Mouse (Mus musculus) embryonic facial prominence, embryonic 15.5 days (tissue): ENCODE results near the gene Adgrd1. TPM values are rescaled to one million over a fixed set of nuclear protein-coding genes. Genes with fewer than 3 reads are reported as not detected.
A peak's percentile ranks its signal among the peaks of the same experiment; 100 is the strongest.

Experiments used
- ATAC-seq: fragments of 200-750 bp; cut with Nextera tagmentation; 2 replicates; pipeline ENCODE4 v1.8.0; 2017; ENCODE audit warnings: low read depth, moderate TSS enrichment; ENCODE audit not compliant: insufficient number of reproducible peaks, low FRiP score, low TSS enrichment
- H3K27ac ChIP-seq: fragments of 300-500 bp; sonication (generic); replicated peaks from 2 replicates; pipeline ENCODE4 v1.5.1; 2015; ENCODE audit warnings: mild to moderate bottlenecking, inconsistent platforms
- H3K27me3 ChIP-seq: fragments of 300-500 bp; sonication (generic); 2 replicates; pipeline ENCODE4 v1.6.1; 2015; ENCODE audit warnings: inconsistent platforms
- H3K36me3 ChIP-seq: fragments of 300-500 bp; sonication (generic); 2 replicates; pipeline ENCODE4 v1.6.1; 2015; ENCODE audit warnings: mild to moderate bottlenecking, inconsistent platforms
- H3K4me1 ChIP-seq: fragments of 300-500 bp; sonication (generic); 2 replicates; pipeline ENCODE4 v1.6.1; 2015; ENCODE audit warnings: inconsistent platforms
- H3K4me2 ChIP-seq: fragments of 300-500 bp; sonication (generic); replicated peaks from 2 replicates; pipeline ENCODE4 v1.6.1; 2015; ENCODE audit warnings: mild to moderate bottlenecking, inconsistent platforms
- H3K4me3 ChIP-seq: fragments of 300-500 bp; sonication (generic); replicated peaks from 2 replicates; pipeline ENCODE4 v1.5.1; 2015; ENCODE audit warnings: mild to moderate bottlenecking, inconsistent platforms
- H3K9ac ChIP-seq: fragments of 300-500 bp; sonication (generic); 2 replicates; pipeline ENCODE4 v1.6.1; 2015; ENCODE audit warnings: inconsistent platforms
- H3K9me3 ChIP-seq: fragments of 300-500 bp; sonication (generic); replicated peaks from 2 replicates; pipeline ENCODE4 v1.6.1; 2016; ENCODE audit warnings: inconsistent platforms
- WGBS: fragments of 180-500 bp; shearing (Covaris S2); methylation state at CpG from one replicate; pipeline ENCODE4 v1.1.7; 2015; 5-methylcytosine and 5-hydroxymethylcytosine counted together
- polyA plus RNA-seq: library from polyadenylated mRNA; unstranded; fragments of >200 nt; fragmentation: Nextera tagmentation; extraction: Ambion mirVana; gene quantifications from 2 replicates; pipeline ENCODE4 v1.2.1, GENCODE M21; 2015

Adgrd1 gene
- polyA plus RNA-seq, 1 experiment from 2014 or later: 3.4 TPM

DNA sequence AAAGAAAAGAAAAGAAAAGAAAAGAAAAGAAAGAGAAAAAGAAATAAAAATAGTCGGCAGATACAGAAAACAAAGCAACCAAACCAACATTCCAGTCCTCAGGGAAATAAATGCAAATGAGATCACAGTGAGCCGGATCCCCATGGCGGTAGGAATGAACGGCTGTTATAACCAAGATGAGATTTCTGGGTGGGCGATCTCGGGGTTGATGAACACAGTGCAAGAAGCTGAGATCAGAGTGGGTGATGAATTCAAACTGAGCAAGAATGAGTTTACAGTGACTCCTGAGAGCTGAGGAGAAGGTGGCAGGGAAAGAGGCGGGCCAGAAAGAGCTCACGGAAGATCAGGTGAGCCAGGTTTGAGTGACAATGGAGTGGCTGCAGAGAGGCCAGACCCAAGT is 66.9 kb downstream of the Adgrd1 start:
- no peak for ATAC-seq
- Histone ChIP-seq H3K27me3 (no peaks in the 10 kb centered on the region), H3K4me3 (no peak overlapping the region), H3K36me3 (no peaks in the 10 kb centered on the region), H3K4me2 (no peak overlapping the region), H3K27ac (no peak overlapping the region), H3K4me1 (peaks cover 9% of the 10 kb centered on the region; the same call in 1 of the 2 replicates), H3K9ac (no peak overlapping the region), H3K9me3 (no peaks in the 10 kb centered on the region)
- WGBS: 63% methylated on average over 8 of the region's 8 CpGs

DNA sequence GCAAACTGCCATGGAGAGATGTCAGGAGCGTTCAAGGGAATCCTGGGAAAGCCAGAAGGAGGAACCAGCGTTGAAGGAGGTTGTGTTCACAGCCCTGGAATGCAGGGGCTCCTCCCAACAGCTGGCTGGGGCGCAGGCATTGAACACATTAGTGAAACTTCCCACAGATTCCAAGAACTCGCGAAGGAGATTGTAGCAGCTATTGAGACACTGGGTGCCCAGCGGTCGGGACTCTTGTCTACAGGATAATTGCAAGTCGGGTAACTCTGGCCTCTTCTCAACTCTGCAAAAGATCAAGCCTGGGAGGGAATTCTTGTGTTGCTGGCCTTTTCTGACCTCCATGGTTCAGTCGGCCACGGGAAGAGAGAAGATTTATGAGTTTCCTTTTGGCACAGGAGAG is 67.5 kb downstream of the Adgrd1 start:
- 21% methylated on average over 10 of the region's 10 CpGs for WGBS
- ATAC-seq: no peak
- no peak overlapping the region for H3K4me3 ChIP-seq
- H3K27ac ChIP-seq: peak overlapping the region; percentile 0; the same call in 1 of the 2 replicates
- H3K4me1 ChIP-seq: peaks cover 9% of the 10 kb centered on the region; the same call in 1 of the 2 replicates
- H3K9ac ChIP-seq: no peak overlapping the region
- H3K4me2 ChIP-seq: no peak overlapping the region
- no peaks in the 10 kb centered on the region for H3K9me3 ChIP-seq
- H3K36me3 ChIP-seq: no peaks in the 10 kb centered on the region
- no peaks in the 10 kb centered on the region for H3K27me3 ChIP-seq

DNA sequence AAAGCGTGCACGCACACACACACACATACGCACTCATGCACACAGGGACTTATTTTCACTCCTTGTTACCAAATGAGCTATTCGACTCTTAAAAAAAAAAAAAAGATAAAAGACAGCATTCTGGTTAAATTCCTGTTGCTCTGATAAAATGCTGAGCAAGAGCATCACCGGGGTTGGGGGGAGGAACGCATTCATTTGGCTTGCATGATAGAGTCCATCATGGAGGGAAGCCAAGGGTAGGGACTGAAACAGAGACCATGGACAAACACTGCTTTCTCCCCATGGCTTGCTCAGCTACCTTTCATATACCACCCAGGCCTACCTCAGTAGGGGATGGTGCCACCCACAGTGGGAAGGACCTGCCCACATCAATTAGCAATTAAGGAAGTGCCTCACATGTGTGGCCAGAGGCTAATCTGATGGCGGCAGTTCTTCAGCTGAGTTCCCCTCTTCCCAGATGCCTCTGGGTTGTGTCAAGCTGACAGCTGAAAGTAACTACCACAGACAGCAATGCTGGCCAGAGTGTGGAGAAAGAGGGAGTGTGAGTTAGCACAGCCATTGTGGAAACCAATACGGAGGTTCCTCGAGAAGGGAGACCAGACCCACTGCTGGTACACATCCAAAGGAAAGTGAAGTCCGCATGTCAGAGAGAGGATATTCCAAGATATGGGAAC is 68.5 kb downstream of the Adgrd1 start:
- Histone ChIP-seq H3K27me3 (no peaks in the 10 kb centered on the region), H3K4me1 (peaks cover 9% of the 10 kb centered on the region; the same call in 1 of the 2 replicates), H3K9me3 (no peaks in the 10 kb centered on the region), H3K9ac (no peak overlapping the region), H3K4me2 (no peak overlapping the region), H3K36me3 (no peaks in the 10 kb centered on the region), H3K27ac (peak overlapping the region; percentile 36; the same call in 1 of the 2 replicates), H3K4me3 (no peak overlapping the region)
- 69% methylated on average over 10 of the region's 10 CpGs for WGBS
- ATAC-seq: peak; percentile 44; the same call in 1 of the 2 replicates

DNA sequence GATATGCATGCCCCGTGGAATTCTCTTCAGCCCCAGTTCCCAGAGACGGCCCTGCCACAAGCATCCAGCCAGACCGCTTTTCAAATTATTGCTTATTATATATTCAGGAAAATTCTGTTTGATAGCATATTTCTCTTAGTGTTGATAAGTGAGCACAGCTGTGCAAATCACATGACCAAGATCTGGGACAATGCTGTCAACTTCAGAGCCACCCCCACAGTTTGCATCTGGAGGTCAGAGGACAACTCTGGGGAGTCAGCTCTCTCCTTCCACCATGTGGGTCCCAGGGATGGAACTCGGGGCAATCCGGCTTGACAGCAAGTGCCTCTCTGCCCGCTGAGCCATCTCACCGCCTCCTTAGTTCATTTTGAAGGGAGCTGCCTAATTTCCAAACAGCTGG is 69.0 kb downstream of the Adgrd1 start:
- H3K4me3 ChIP-seq: no peak overlapping the region
- WGBS: 54% methylated on average over 7 of the region's 7 CpGs
- H3K27ac ChIP-seq: peak overlapping the region; percentile 36; the same call in 1 of the 2 replicates
- H3K27me3 ChIP-seq: no peaks in the 10 kb centered on the region
- no peak overlapping the region for H3K4me2 ChIP-seq
- H3K4me1 ChIP-seq: peaks cover 9% of the 10 kb centered on the region; the same call in 1 of the 2 replicates
- no peaks in the 10 kb centered on the region for H3K9me3 ChIP-seq
- H3K9ac ChIP-seq: no peak overlapping the region
- 0 out of 2 replicates have a peak, but pooled peaks have one; percentile 20 for ATAC-seq
- no peaks in the 10 kb centered on the region for H3K36me3 ChIP-seq

DNA sequence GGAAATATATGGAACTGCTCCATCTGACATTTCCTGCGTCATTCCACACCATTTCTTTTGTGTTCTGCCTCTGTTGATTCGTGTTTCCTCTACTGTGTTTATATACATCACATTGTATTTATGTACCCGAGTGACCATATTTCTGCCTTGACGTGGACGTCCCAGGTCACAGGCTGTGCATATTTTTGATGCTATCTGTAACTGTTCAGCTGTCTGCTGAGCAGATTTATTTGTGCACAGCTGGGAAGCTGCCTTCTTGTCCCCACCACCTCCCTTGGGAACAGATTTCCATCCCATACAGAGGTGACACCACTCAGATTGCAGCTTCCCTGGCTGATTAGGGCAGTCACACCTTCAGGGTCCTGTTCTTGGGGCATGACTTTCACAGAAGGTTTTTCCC is 72.5 kb downstream of the Adgrd1 start:
- Histone ChIP-seq H3K9ac (no peak overlapping the region), H3K27ac (no peak overlapping the region), H3K4me2 (no peak overlapping the region), H3K4me3 (no peak overlapping the region), H3K4me1 (peaks cover 5% of the 10 kb centered on the region; the same call in 1 of the 2 replicates), H3K36me3 (no peaks in the 10 kb centered on the region), H3K27me3 (no peaks in the 10 kb centered on the region), H3K9me3 (no peaks in the 10 kb centered on the region)
- ATAC-seq: no peak
- WGBS: 63% methylated on average over 5 of the region's 5 CpGs

DNA sequence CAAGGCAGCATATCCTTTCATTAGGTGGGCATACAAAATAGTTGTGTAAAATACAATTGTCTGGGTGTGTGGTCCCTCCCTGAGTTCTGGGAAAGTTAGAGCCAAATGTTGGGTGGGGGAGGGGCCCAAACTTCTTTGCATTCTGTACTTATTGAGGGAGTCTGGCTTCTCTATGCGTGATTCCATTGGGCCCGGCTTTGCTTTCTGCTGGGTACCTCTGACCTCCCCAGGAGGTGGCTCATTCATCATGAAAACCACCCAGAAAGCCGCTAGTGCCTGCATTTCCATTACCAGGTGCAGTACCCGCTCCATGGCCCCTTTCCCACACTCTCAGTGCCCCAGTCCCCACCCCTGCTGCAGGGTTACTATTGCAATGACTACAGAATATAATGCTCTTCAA is 73.0 kb downstream of the Adgrd1 start:
- WGBS: 33% methylated on average over 4 of the region's 4 CpGs
- Histone ChIP-seq H3K9ac (no peak overlapping the region), H3K27me3 (no peaks in the 10 kb centered on the region), H3K4me3 (no peak overlapping the region), H3K9me3 (no peaks in the 10 kb centered on the region), H3K4me2 (no peak overlapping the region), H3K4me1 (peaks cover under 1% of the 10 kb centered on the region; the same call in 1 of the 2 replicates), H3K27ac (no peak overlapping the region), H3K36me3 (no peaks in the 10 kb centered on the region)
- no peak for ATAC-seq

DNA sequence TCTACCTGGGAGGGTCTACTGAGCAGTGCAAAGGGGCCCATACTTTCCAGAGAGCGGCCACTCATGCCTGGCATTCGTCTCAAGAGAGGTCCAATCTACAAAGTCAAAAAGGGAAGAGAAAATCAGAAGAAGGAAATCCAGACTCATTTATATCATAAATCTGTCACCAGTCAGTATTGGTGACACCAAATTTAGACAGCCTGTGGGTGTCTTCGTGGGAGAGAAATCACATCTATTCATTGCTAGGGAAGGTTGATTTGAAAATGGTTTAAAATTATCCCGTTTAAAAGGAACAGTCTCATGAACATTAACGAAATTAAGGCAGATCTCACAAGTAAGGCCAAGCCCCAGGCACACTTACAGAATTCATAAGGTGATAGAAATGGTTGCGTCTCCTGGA is 76.0 kb downstream of the Adgrd1 start:
- no peaks in the 10 kb centered on the region for H3K36me3 ChIP-seq
- H3K4me3 ChIP-seq: no peak overlapping the region
- H3K9ac ChIP-seq: no peak overlapping the region
- peaks cover 6% of the 10 kb centered on the region; the same call in 1 of the 2 replicates for H3K27me3 ChIP-seq
- 86% methylated on average over 6 of the region's 6 CpGs for WGBS
- no peaks in the 10 kb centered on the region for H3K9me3 ChIP-seq
- H3K4me1 ChIP-seq: no peaks in the 10 kb centered on the region
- H3K27ac ChIP-seq: no peak overlapping the region
- ATAC-seq: no peak
- H3K4me2 ChIP-seq: no peak overlapping the region

DNA sequence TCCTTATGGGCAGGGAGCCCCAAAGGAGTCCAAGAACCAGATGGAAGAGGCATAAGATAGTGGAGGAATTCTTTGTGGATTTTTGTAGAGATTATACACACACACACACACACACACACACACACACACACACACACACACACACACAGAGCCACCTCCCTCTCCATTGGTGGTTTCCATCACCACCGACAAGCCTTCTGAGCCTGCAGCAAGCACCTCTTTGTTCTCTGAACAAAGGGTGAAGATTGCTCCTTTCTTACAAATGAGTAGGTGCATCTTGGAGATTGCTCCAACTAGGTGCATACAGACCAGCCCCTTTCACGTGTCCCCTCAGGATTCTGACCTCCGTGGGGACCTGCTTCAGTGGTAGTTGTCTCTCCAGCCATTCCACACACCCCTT is 79.4 kb downstream of the Adgrd1 start:
- Histone ChIP-seq H3K4me1 (no peaks in the 10 kb centered on the region), H3K4me3 (no peak overlapping the region), H3K27ac (no peak overlapping the region), H3K9me3 (no peaks in the 10 kb centered on the region), H3K27me3 (peaks cover 6% of the 10 kb centered on the region; the same call in 1 of the 2 replicates), H3K4me2 (no peak overlapping the region), H3K36me3 (no peaks in the 10 kb centered on the region), H3K9ac (no peak overlapping the region)
- no peak for ATAC-seq
- 41% methylated on average over 3 of the region's 3 CpGs for WGBS

DNA sequence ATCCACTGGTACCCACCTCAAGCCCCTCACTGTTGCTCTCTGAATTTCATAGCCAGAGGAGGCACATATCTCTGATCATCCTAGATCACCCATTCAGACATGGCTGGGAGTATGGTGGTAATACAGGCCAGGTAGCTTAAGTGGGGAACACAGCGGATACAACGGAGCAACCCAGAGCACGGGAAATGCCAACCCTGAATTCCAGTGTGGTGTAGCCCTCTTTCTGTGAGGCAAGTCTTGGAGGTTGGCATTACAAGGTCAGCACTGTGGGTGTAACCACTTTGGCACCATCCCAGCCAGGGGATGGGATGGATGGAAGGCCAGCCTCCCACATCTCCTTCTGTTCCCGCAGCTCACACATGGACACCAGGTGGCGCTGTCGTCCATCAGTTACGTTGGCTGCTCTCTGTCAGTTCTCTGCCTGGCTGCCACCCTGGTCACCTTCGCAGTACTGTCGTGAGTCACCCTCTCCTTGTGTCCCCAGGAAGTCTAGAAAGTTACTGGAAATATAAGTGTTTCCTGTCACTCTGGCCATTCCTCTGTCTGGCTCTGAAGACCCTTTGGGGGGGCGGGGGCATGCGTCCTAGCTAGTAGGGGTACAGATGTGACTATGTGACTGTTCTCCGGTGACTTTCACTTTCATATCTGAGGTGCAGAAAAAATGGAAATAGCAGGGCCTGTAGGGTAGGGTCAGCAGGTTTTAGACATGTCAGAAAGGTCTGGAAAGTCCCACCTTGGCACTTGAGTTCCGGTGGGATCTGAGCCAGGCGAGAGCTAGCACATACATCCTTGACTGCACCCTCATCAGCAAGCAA is 81.4 kb downstream of the Adgrd1 start:
- WGBS: 47% methylated on average over 14 of the region's 14 CpGs
- no peak overlapping the region for H3K27ac ChIP-seq
- H3K4me2 ChIP-seq: no peak overlapping the region
- no peak for ATAC-seq
- peaks cover 9% of the 10 kb centered on the region; the same call in 1 of the 2 replicates for H3K27me3 ChIP-seq
- no peaks in the 10 kb centered on the region for H3K9me3 ChIP-seq
- no peak overlapping the region for H3K9ac ChIP-seq
- no peaks in the 10 kb centered on the region for H3K4me1 ChIP-seq
- no peak overlapping the region for H3K4me3 ChIP-seq
- H3K36me3 ChIP-seq: no peaks in the 10 kb centered on the region

DNA sequence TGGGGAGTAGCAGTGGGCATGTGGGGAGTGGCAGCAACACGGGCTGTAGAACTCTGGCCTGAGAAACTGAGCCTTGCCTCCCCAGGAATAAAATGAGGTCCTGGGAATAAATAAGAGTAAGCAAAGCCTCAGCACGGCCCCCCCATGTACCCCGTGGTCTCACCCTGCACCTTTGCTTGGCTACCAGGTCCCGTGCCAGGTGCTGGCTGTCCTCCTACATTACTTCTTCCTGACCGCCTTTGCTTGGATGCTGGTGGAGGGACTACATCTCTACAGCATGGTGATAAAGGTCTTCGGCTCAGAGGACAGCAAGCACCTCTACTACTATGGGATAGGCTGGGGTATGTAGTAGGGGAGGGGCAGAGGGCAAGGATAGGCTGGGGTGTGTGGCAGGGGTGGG is 82.8 kb downstream of the Adgrd1 start:
- no peak overlapping the region for H3K4me2 ChIP-seq
- no peak for ATAC-seq
- H3K4me1 ChIP-seq: no peaks in the 10 kb centered on the region
- H3K27ac ChIP-seq: no peak overlapping the region
- WGBS: 81% methylated on average over 6 of the region's 6 CpGs
- H3K9me3 ChIP-seq: no peaks in the 10 kb centered on the region
- H3K27me3 ChIP-seq: peaks cover 9% of the 10 kb centered on the region; the same call in 1 of the 2 replicates
- no peaks in the 10 kb centered on the region for H3K36me3 ChIP-seq
- no peak overlapping the region for H3K9ac ChIP-seq
- H3K4me3 ChIP-seq: no peak overlapping the region

DNA sequence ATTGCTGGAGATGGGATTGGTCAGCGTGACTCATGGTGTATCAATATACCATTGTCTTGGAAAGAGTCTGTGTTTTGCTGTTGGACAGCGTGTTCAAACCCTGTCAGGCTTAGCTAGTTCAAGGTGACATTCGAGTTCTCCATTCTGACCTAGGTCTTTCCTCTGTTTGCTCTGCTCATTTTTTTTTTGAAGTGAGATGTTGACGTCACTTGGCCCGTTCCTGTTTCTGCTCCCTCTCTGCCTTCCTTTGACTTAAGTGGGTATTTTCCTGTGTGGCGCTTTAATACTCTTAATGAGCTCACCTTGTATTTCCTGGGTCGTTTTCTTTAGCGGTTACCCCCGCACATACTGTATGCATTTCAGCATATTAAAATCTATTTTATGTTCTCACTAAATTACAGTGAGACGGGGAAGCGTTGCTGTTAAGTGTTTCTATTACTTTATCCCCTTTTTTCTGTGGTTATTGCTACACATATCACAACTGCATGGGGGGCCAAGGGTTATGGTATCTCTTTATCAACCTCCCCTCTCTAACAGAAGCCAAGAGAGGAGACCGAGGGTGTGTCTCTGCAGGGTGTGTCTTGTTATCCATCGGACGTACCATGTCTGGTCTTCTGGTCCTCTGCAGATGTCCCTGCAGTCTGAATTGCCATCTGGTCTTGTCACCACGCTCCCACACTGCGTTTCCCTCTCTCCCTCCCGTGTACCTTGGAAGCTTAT is 83.6 kb downstream of the Adgrd1 start:
- Histone ChIP-seq H3K27me3 (peaks cover 9% of the 10 kb centered on the region; the same call in 1 of the 2 replicates), H3K4me1 (no peaks in the 10 kb centered on the region), H3K9ac (no peak overlapping the region), H3K4me3 (no peak overlapping the region), H3K27ac (no peak overlapping the region), H3K36me3 (no peaks in the 10 kb centered on the region), H3K9me3 (no peaks in the 10 kb centered on the region), H3K4me2 (no peak overlapping the region)
- ATAC-seq: no peak
- 74% methylated on average over 17 of the region's 17 CpGs for WGBS
